Mouse (Mus musculus) forebrain, embryonic 14.5 days (tissue): ENCODE results near the gene Iqcm. TPM values are rescaled to one million over a fixed set of nuclear protein-coding genes. Genes with fewer than 3 reads are reported as not detected.

ENCODE experiments used
- ATAC-seq: fragments of 200-750 bp; cut with Nextera tagmentation; 2 replicates; pipeline ENCODE4 v1.8.0; 2017; ENCODE audit warnings: mild to moderate bottlenecking, moderate library complexity
- DNase-seq: peaks from one replicate; pipeline ENCODE4 v3.0.0-alpha.2; 2015; ENCODE audit warnings: low spot score
- H3K27ac ChIP-seq: fragments of 300-500 bp; sonication (generic); 2 replicates; pipeline ENCODE4 v1.5.1; 2014; ENCODE audit warnings: low read depth, mild to moderate bottlenecking, control low read depth, low read length, moderate library complexity
- H3K27me3 ChIP-seq: fragments of 300-500 bp; sonication (generic); replicated peaks from 2 replicates; pipeline ENCODE4 v1.6.1; 2014; ENCODE audit warnings: low read length, control low read depth, mixed read lengths; ENCODE audit not compliant: control insufficient read depth, insufficient read depth
- H3K36me3 ChIP-seq: fragments of 300-500 bp; sonication (generic); 2 replicates; pipeline ENCODE4 v1.6.1; 2014; ENCODE audit warnings: low read length, control low read depth; ENCODE audit not compliant: control insufficient read depth, insufficient read depth
- H3K4me1 ChIP-seq: fragments of 300-500 bp; sonication (generic); 2 replicates; pipeline ENCODE4 v1.6.1; 2014; ENCODE audit warnings: antibody characterized with exemption, low read length, control low read depth; ENCODE audit not compliant: control insufficient read depth, insufficient read depth
- H3K4me2 ChIP-seq: fragments of 300-500 bp; sonication (generic); 2 replicates; pipeline ENCODE4 v1.6.1; 2014; ENCODE audit warnings: mild to moderate bottlenecking, control low read depth, low read length
- H3K4me3 ChIP-seq: fragments of 300-500 bp; sonication (generic); 2 replicates; pipeline ENCODE4 v1.5.1; 2014; ENCODE audit warnings: low read depth, low read length, control low read depth
- H3K9ac ChIP-seq: fragments of 300-500 bp; sonication (generic); 2 replicates; pipeline ENCODE4 v1.6.1; 2014; ENCODE audit warnings: mild to moderate bottlenecking, low read length, control low read depth, moderate library complexity
- H3K9me3 ChIP-seq: fragments of 300-500 bp; sonication (generic); replicated peaks from 2 replicates; pipeline ENCODE4 v1.6.1; 2016; ENCODE audit warnings: low read length, control low read depth, mixed read lengths; ENCODE audit not compliant: control insufficient read depth
- WGBS: fragments of 180-500 bp; shearing (Covaris S2); extraction: QIAGEN DNeasy Blood & Tissue Kit; methylation state at CpG from one replicate; pipeline ENCODE4 v1.1.7; 2014; 5-methylcytosine and 5-hydroxymethylcytosine counted together
- polyA plus RNA-seq: library from polyadenylated mRNA; unstranded; fragments of >200 nt; fragmentation: Nextera tagmentation; extraction: Ambion mirVana; gene quantifications from 2 replicates; pipeline ENCODE4 v1.2.1, GENCODE M21; 2014

Gene Iqcm
- polyA plus RNA-seq, 1 experiment from 2014 or later: not detected

DNA sequence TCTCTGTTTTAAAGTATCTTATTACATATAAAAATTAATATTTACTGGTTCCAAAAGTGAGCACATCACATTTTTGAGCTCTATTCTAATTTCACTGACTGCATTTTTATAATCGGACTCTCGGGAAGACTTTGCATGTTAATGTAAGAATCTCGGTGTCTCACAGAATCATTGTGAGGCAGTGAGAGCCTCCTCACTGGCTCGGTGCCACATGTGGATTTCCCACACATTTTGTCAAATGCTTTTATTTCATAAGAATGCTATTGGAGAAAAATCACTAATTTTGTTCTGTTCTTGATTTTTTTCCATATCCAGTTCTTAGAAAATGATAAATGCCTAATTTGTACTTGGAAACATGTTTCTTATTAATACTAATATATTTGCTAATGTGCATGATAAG, 570.0 kb downstream of the Iqcm start:
- Histone ChIP-seq H3K27me3 (no peaks in the 10 kb centered on the region), H3K4me1 (no peaks in the 10 kb centered on the region), H3K4me2 (no peak overlapping the region), H3K4me3 (no peak overlapping the region), H3K9me3 (no peaks in the 10 kb centered on the region), H3K36me3 (no peaks in the 10 kb centered on the region), H3K27ac (no peak overlapping the region), H3K9ac (no peak overlapping the region)
- 81% methylated on average over 4 of the region's 4 CpGs for WGBS
- ATAC-seq (no peak), DNase-seq (peak; percentile 8)

Other genes with a start within 250 kb of the Iqcm start
- gene Rasd2, start 234.8 kb upstream of the Iqcm start, polyA plus RNA-seq: 0.52 and 0.94 TPM in 2 replicates
- 0.14 TPM in 1 of 2 replicates, not detected in the other for gene Gm10358, start 42.1 kb upstream of the Iqcm start, polyA plus RNA-seq